Mouse (Mus musculus): ENCODE measurements around the gene Myf6. TPM values are rescaled to one million over a fixed set of nuclear protein-coding genes. Genes with fewer than 3 reads are reported as not detected.

The Myf6 gene
- total RNA-seq (2012; rRNA removed) = not detected in 2 replicates
- not detected in 2 replicates for total RNA-seq (2014; rRNA removed)
- polyA plus RNA-seq (2012; ENCODE audit: insufficient read length, low read depth) = not detected in 2 replicates

DNA sequence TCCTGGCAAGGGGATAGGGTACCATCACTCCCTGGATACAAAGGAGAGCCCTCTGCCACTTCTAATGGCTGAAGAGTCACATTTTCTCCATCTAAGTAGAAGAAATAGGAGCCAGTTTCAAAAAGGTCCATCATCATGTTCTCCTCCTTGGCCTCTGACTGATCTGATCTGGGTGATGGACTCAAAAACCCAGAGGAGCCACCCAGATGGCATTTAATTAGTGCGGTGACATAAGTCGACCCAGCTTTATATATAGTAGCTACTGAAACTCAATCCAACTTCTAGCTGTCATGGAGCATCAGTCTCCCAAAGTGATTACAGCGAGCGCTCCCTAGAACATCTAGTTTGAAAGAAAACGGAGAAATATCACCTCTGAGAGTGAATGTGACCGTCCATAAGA is at the start of gene Myf6:
TSS of gene Myf6 (minus strand) at position 170 of the 400 bp plus-strand sequence.
- dilution Hi-C loops (cut with MboI; ENCODE audit: extremely low pct_ligation_motif_present, extremely low pct_unique_long_range_greater_than_20kb, low sequenced_read_pairs) (no loop called here), in situ Hi-C loops (cut with MboI; ENCODE audit: low pct_ligation_motif_present, low pct_unique_long_range_greater_than_20kb, low sequenced_read_pairs) (no loop called here)
- no peak for TF ChIP-seq HCFC1 (IDR thresholded peaks at IDR 0.05; ENCODE audit: low read depth, low read length)
- TF ChIP-seq JUN (IDR thresholded peaks at IDR 0.05; ENCODE audit: insufficient read depth, low read depth, low read length) = no peak
- TF ChIP-seq NELFE (IDR thresholded peaks at IDR 0.05; ENCODE audit: low read depth, low read length) = no peak
- no peak for TF ChIP-seq ETS1 (conservative IDR thresholded peaks at IDR 0.05; ENCODE audit: low read depth, low read length)
- TF ChIP-seq POLR2AphosphoS2 (IDR thresholded peaks at IDR 0.05; ENCODE audit: low read depth, low read length) = no peak
- TF ChIP-seq SMC3 (IDR thresholded peaks at IDR 0.05; ENCODE audit: low read depth, low read length) = no peak
- TF ChIP-seq JUND (conservative IDR thresholded peaks at IDR 0.05; ENCODE audit: low read depth, low read length) = no peak
- TF ChIP-seq CTCF (conservative IDR thresholded peaks at IDR 0.05 in 1 of 2, IDR thresholded peaks at IDR 0.05 in 1 of 2; ENCODE audit: low read depth in 2 of 2, low read length in 2 of 2) = no peak
- no peak for TF ChIP-seq CHD2 (IDR thresholded peaks at IDR 0.05; ENCODE audit: low read length)
- TF ChIP-seq KAT2A (IDR thresholded peaks at IDR 0.05; ENCODE audit: insufficient replicate concordance, low read length) = no peak
- TF ChIP-seq PAX5 (IDR thresholded peaks at IDR 0.05; ENCODE audit: low read length) = no peak
- no peak for TF ChIP-seq EP300 (IDR thresholded peaks at IDR 0.05; ENCODE audit: low read length)
- TF ChIP-seq MEF2A (IDR thresholded peaks at IDR 0.05; ENCODE audit: borderline replicate concordance, low read depth, low read length) = no peak
- no peak for TF ChIP-seq MAFK (IDR thresholded peaks at IDR 0.05; ENCODE audit: insufficient replicate concordance, low read length)
- no peak for TF ChIP-seq ELF1 (IDR thresholded peaks at IDR 0.05; ENCODE audit: low read depth, low read length)
- no peak for DNase-seq (ENCODE audit: extremely low read depth)
- no peaks in the 10 kb centered on the region for H3K27me3 ChIP-seq (replicated peaks)
- H3K9me3 ChIP-seq (replicated peaks; ENCODE audit: low read length) = peaks cover 33% of the 10 kb centered on the region
- H3K27ac ChIP-seq (ENCODE audit: insufficient read depth, low read depth) = no peak within 1 kb of the TSS
- no peaks in the 10 kb centered on the region for H3K79me2 ChIP-seq (replicated peaks; ENCODE audit: control insufficient read depth, extremely low read depth, insufficient read depth, poor library complexity, severe bottlenecking)
- H3K9ac ChIP-seq (ENCODE audit: insufficient read depth, low read depth) = no peak within 1 kb of the TSS
- no peak within 1 kb of the TSS for H3K4me3 ChIP-seq (replicated peaks in 1 of 3; ENCODE audit: low read depth in 2 of 3, low read length in 2 of 3, poor library complexity in 1 of 3)
- no peaks in the 10 kb centered on the region for H3K36me3 ChIP-seq (replicated peaks in 1 of 2; ENCODE audit: control insufficient read depth in 1 of 2, insufficient read depth in 1 of 2, low read length in 1 of 2)
- H3K4me1 ChIP-seq (ENCODE audit: control insufficient read depth in 1 of 2, insufficient read depth in 2 of 2) = no peaks in the 10 kb centered on the region
- no peak within 1 kb of the TSS for H3K4me2 ChIP-seq (ENCODE audit: insufficient read depth, low read depth, poor library complexity, severe bottlenecking)

DNA sequence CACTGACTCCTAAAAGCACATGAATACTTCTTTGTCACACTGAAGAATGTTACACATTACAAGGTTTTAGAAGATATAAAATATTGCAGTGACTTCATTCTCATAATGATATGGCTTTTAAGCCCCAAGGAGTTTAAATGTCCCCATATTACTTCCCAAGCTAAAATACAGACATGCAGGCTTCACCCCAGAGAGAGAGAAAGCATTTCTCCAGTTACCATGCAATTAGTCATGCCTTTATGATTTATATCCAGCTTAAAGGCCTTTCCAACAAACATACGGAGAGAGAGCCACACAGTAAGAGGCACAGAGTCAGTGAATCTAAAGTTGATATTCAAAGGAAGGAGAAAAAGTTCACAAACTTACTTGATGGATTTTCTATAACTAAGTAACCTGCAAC is 48.5 kb upstream of the Myf6 start:
- in situ Hi-C loops (cut with MboI; ENCODE audit: low pct_ligation_motif_present, low pct_unique_long_range_greater_than_20kb, low sequenced_read_pairs) = no loop called here

More for the DNA sequence above, 48.5 kb upstream of the Myf6 start:
- Histone ChIP-seq H3K36me3 (replicated peaks in 1 of 2; ENCODE audit: control insufficient read depth in 1 of 2, insufficient read depth in 1 of 2, low read length in 1 of 2) (no peaks in the 10 kb centered on the region), H3K4me2 (ENCODE audit: insufficient read depth, low read depth, poor library complexity, severe bottlenecking) (no peak overlapping the region), H3K9me3 (replicated peaks; ENCODE audit: low read length) (peaks cover 23% of the 10 kb centered on the region), H3K4me1 (ENCODE audit: control insufficient read depth in 1 of 2, insufficient read depth in 2 of 2) (no peaks in the 10 kb centered on the region), H3K9ac (ENCODE audit: insufficient read depth, low read depth) (no peak overlapping the region), H3K4me3 (replicated peaks in 1 of 3; ENCODE audit: low read depth in 2 of 3, low read length in 2 of 3, poor library complexity in 1 of 3) (no peak overlapping the region), H3K79me2 (replicated peaks; ENCODE audit: control insufficient read depth, extremely low read depth, insufficient read depth, poor library complexity, severe bottlenecking) (no peaks in the 10 kb centered on the region), H3K27me3 (replicated peaks) (no peaks in the 10 kb centered on the region), H3K27ac (ENCODE audit: insufficient read depth, low read depth) (no peak overlapping the region)
- TF ChIP-seq RAD21 (IDR thresholded peaks at IDR 0.05; ENCODE audit: low read depth, low read length) = no peak
- no peak for TF ChIP-seq POLR2A (IDR thresholded peaks at IDR 0.05; ENCODE audit: low read depth, low read length)
- no peak for DNase-seq (ENCODE audit: extremely low read depth)
- dilution Hi-C loops (cut with MboI; ENCODE audit: extremely low pct_ligation_motif_present, extremely low pct_unique_long_range_greater_than_20kb, low sequenced_read_pairs) = no loop called here
